Mouse (Mus musculus) liver, embryonic 14.5 days (tissue): Measurements from ENCODE around the gene Selenoh. TPM values are rescaled to one million over a fixed set of nuclear protein-coding genes. Genes with fewer than 3 reads are reported as not detected.

ENCODE experiments used
- ATAC-seq: fragments of 200-750 bp; cut with Nextera tagmentation; 2 replicates; pipeline ENCODE4 v1.8.0; 2017; ENCODE audit warnings: moderate number of reproducible peaks, mild to moderate bottlenecking, moderate library complexity; ENCODE audit not compliant: insufficient read depth
- DNase-seq, 3 experiments: peaks; one replicate each; pipeline ENCODE4 v3.0.0-alpha.2; 2012 to 2013; ENCODE audit warnings: low read depth in 3 of 3, low spot score in 3 of 3
- H3K27ac ChIP-seq: fragments of 300-500 bp; sonication (generic); 2 replicates; pipeline ENCODE4 v1.5.1; 2014; ENCODE audit warnings: moderate library complexity, mild to moderate bottlenecking, control low read depth, inconsistent platforms
- H3K27me3 ChIP-seq: fragments of 300-500 bp; sonication (generic); 2 replicates; pipeline ENCODE4 v1.6.1; 2014; ENCODE audit warnings: mild to moderate bottlenecking, low read length, moderate library complexity; ENCODE audit not compliant: control insufficient read depth, insufficient read depth
- H3K36me3 ChIP-seq: fragments of 300-500 bp; sonication (generic); replicated peaks from 2 replicates; pipeline ENCODE4 v1.6.1; 2014; ENCODE audit warnings: low read depth; ENCODE audit not compliant: control insufficient read depth, insufficient read depth
- H3K4me1 ChIP-seq, 2 experiments: fragments of 200-500 bp in 1 of 2; fragments of 300-500 bp in 1 of 2; sonication (generic) in 1 of 2; replicated peaks; 2 replicates each; pipeline ENCODE4 v1.6.1; 2012 to 2014; ENCODE audit warnings: antibody characterized with exemption in 1 of 2, inconsistent platforms in 1 of 2, low read length in 1 of 2; ENCODE audit not compliant: control insufficient read depth in 2 of 2, insufficient read depth in 2 of 2
- H3K4me2 ChIP-seq: fragments of 300-500 bp; sonication (generic); 2 replicates; pipeline ENCODE4 v1.6.1; 2014; ENCODE audit warnings: low read depth, mild to moderate bottlenecking, control low read depth, moderate library complexity
- H3K4me3 ChIP-seq, 2 experiments: fragments of 200-500 bp in 1 of 2; fragments of 300-500 bp in 1 of 2; sonication (generic) in 1 of 2; 2 replicates each; pipeline ENCODE4 v1.5.1; 2012 to 2014; ENCODE audit warnings: low read depth in 2 of 2, low read length in 2 of 2, mild to moderate bottlenecking in 2 of 2, control low read depth in 1 of 2, inconsistent platforms in 1 of 2, moderate library complexity in 1 of 2; ENCODE audit not compliant: insufficient read depth in 1 of 2
- H3K9ac ChIP-seq: fragments of 300-500 bp; sonication (generic); replicated peaks from 2 replicates; pipeline ENCODE4 v1.6.1; 2014; ENCODE audit warnings: mild to moderate bottlenecking, control low read depth, moderate library complexity
- H3K9me3 ChIP-seq: fragments of 300-500 bp; sonication (generic); 2 replicates; pipeline ENCODE4 v1.6.1; 2016; ENCODE audit warnings: low read length, mixed read lengths; ENCODE audit not compliant: control insufficient read depth
- CTCF ChIP-seq: IDR thresholded peaks from 2 replicates; pipeline ENCODE4 v1.5.1; 2016; ENCODE audit warnings: antibody characterized with exemption, low read depth, control low read depth
- EP300 ChIP-seq: IDR thresholded peaks from 2 replicates; pipeline ENCODE4 v1.6.1; 2016; ENCODE audit warnings: antibody characterized with exemption, low read depth
- WGBS: fragments of 180-500 bp; shearing (Covaris S2); extraction: QIAGEN DNeasy Blood & Tissue Kit; methylation state at CpG from one replicate; pipeline ENCODE4 v1.1.7; 2014; ENCODE audit not compliant: insufficient replicate concordance; 5-methylcytosine and 5-hydroxymethylcytosine counted together
- polyA plus RNA-seq, 2 experiments: library from polyadenylated mRNA; depleted of rRNA in 1 of 2; stranded (reverse) in 1 of 2; unstranded in 1 of 2; fragments of >200 nt; fragmentation: Nextera tagmentation in 1 of 2; extraction: Ambion mirVana in 1 of 2; gene quantifications; 2 replicates each; pipeline versions ENCODE4 v1.2.1 to v1.2.3; 2012 to 2014

Selenoh gene
- polyA plus RNA-seq, 2 experiments: 97.8 to 115 TPM

DNA sequence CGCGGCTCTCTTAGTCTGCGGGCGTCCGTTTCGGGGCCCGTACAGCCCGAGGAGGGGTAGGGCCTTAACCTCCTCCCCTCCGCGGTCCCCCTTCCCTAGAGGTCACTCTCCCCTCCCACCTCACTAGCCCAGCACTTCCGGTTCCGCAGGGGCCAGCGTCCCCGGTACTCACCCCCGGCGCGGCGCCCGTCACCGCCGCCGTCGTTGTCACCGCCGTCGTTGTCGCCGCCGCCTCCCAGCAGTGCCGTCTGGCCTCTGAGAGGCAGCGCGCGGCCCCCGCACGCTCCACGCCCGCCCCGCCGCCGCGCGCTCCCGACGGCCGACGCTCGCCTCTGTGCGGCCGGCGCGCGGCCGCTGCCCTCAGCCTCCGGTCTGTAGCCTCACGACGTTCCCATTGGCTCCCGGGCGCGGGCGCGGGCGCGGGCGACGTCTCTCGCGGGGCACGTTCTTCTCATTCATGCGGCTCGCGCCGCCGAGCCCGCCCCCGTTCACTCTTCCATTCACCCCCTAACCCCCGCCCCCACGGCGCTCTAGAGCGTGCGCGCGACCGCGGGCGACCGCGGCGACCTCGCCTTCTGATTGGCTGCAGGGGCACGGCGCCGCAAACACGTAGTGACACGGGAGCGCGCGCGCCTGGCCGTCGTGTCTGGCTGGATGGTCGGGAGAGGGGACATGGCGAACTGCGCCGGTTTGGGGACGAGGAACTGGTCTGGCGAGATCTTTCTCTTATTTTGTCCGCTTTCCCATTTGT, 44.4 kb upstream of the Selenoh start, which contains the start of gene Zdhhc5:
Gene Zdhhc5 (minus strand): TSS at position 370 of the 751 bp plus-strand sequence.
- H3K4me3 ChIP-seq: peak within 1 kb of the TSS; percentile 77 to 99
- peak within 1 kb of the TSS; percentile 92 for H3K9ac ChIP-seq
- peaks cover 13 to 20% of the 10 kb centered on the region in 2 experiments for H3K4me1 ChIP-seq
- H3K36me3 ChIP-seq: peaks cover 15% of the 10 kb centered on the region
- peak; percentile 95 to 97 (median 96) for DNase-seq
- TF ChIP-seq EP300 (no peak; the same call in 1 of the 2 replicates), CTCF (no peak)
- H3K4me2 ChIP-seq: peak within 1 kb of the TSS; percentile 87
- H3K9me3 ChIP-seq: no peaks in the 10 kb centered on the region
- peak; percentile 90 for ATAC-seq
- H3K27me3 ChIP-seq: no peaks in the 10 kb centered on the region
- WGBS: under 1% methylated on average over 101 of the region's 107 CpGs
- H3K27ac ChIP-seq: peak within 1 kb of the TSS; percentile 98

DNA sequence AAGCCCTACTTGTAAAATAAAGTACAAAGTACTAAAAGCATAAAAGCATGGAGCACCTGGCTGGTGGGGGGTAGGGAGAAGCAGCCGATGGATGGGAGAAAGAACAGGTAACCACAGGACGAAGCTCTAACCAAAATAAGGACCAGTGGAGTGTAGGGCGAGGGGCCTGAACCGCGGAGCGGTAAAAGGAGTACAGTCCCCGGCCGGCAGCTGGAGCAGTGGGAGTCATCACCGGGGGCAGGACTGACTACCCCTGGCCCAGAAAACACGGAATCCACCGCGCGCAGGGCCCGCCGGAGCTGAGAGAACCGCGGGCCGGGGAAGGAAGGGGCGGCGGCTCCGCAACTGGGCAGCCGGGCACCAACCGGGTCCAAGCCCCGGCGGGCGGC, 43.8 kb upstream of the Selenoh start:
- DNase-seq: no peak
- 0% methylated on average over 25 of the region's 26 CpGs for WGBS

DNA sequence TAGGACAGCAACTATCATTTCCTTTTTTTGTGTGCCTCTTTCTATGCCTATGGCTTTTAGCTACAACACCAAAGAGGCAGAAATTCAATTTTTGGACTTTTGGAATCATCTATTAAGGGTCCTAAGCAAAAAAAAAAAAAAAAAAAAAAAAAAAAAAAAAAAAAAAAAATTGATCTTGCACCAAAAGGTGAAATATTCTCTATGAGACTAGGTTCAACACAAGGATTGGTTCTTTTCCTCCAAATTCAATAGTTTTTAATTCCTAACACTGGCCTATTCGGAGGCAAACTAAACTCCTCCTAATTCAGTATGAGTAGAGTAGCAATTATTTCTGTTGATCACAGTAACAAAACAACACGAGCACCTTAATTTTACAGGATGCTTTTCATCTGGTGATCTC, 41.3 kb upstream of the Selenoh start:
- Histone ChIP-seq H3K4me1 (peaks cover 7 to 10% of the 10 kb centered on the region in 2 experiments), H3K4me2 (peak overlapping the region; percentile 28; the same call in 1 of the 2 replicates), H3K27me3 (no peaks in the 10 kb centered on the region), H3K4me3 (no peak overlapping the region), H3K27ac (no peak overlapping the region), H3K36me3 (peaks cover 41% of the 10 kb centered on the region), H3K9me3 (no peaks in the 10 kb centered on the region), H3K9ac (no peak overlapping the region)
- 78% methylated on average over 2 of the region's 2 CpGs for WGBS
- DNase-seq (no peak), ATAC-seq (no peak)
- TF ChIP-seq EP300: no peak
- TF ChIP-seq CTCF: no peak

More for the DNA sequence above, 43.8 kb upstream of the Selenoh start:
- Histone ChIP-seq H3K27me3 (no peaks in the 10 kb centered on the region), H3K27ac (peak overlapping the region; percentile 98), H3K36me3 (peaks cover 19% of the 10 kb centered on the region), H3K4me1 (peaks cover 13 to 20% of the 10 kb centered on the region in 2 experiments), H3K9me3 (no peaks in the 10 kb centered on the region), H3K9ac (peak overlapping the region; percentile 92), H3K4me2 (peak overlapping the region; percentile 87), H3K4me3 (peak overlapping the region; percentile 77 to 99)
- no peak for ATAC-seq
- TF ChIP-seq EP300 (no peak), CTCF (no peak)

DNA sequence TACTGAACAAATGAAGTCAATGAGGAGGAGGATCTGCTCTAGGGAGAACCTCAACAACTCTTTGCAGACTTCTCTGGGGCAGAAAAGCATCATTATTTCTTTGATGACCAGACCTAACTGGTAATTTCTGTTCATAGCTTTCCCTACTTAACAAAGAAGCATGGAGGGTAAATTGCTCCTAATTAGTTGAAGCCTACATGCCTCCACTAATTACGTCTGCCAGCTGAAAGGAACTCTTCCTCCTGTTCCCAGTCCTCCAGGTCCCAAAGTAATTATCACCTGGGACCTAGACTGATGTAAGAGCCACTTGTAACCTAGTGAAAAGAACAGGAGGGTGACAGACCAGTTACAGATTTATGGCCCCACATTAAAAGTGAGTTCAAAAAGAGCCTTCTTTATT, 37.0 kb upstream of the Selenoh start:
- H3K9ac ChIP-seq: no peak overlapping the region
- WGBS: 71% methylated on average over 1 of the region's 1 CpGs
- no peaks in the 10 kb centered on the region for H3K9me3 ChIP-seq

DNA sequence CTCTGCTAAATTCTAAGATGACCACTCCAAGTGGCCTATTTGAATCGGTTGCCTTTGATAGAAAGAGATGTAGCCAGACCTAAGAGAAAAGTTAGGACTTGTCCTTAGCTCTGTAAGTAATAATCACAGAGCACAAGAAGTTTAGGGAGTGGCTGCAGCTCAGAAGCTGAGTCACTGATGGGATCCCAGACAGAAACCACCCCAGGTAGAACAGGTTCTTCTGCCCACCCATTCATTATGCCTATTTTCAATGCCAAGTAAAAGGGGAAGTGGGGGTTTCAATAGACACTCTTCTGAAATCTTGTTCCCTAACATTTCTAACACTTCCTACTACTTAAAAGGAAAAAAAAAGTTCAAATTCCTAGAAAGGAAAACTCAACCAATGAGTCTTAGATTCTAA, 34.7 kb upstream of the Selenoh start:
- no peak overlapping the region for H3K4me3 ChIP-seq
- no peak for TF ChIP-seq EP300
- no peak for TF ChIP-seq CTCF
- H3K27ac ChIP-seq: no peak overlapping the region
- H3K4me2 ChIP-seq: no peak overlapping the region
- peaks cover 53% of the 10 kb centered on the region for H3K36me3 ChIP-seq
- no peak overlapping the region for H3K9ac ChIP-seq
- peaks cover 5 to 6% of the 10 kb centered on the region in 2 experiments for H3K4me1 ChIP-seq
- no peaks in the 10 kb centered on the region for H3K27me3 ChIP-seq
- no peaks in the 10 kb centered on the region for H3K9me3 ChIP-seq
- ATAC-seq (no peak), DNase-seq (no peak)
- 67% methylated on average over 1 of the region's 1 CpGs for WGBS

More for the DNA sequence above, 37.0 kb upstream of the Selenoh start:
- Histone ChIP-seq H3K36me3 (peaks cover 55% of the 10 kb centered on the region), H3K4me3 (no peak overlapping the region), H3K4me2 (no peak overlapping the region), H3K4me1 (peaks cover 5 to 6% of the 10 kb centered on the region in 2 experiments), H3K27me3 (no peaks in the 10 kb centered on the region), H3K27ac (no peak overlapping the region)
- no peak for DNase-seq
- TF ChIP-seq CTCF (no peak), EP300 (no peak)
- no peak for ATAC-seq
